Mouse (Mus musculus) heart, embryonic 14.5 days (tissue): ENCODE results near the gene Psmb5. TPM values are rescaled to one million over a fixed set of nuclear protein-coding genes. Genes with fewer than 3 reads are reported as not detected.
A peak's percentile ranks its signal among the peaks of the same experiment; 100 is the strongest.

Experiments
- ATAC-seq: fragments of 200-750 bp; cut with Nextera tagmentation; 2 replicates; pipeline ENCODE4 v1.8.0; 2017; ENCODE audit warnings: low read depth, moderate TSS enrichment; ENCODE audit not compliant: insufficient number of reproducible peaks, insufficient read depth, low FRiP score
- H3K27ac ChIP-seq, 2 experiments: fragments of 200-500 bp in 1 of 2; fragments of 300-500 bp in 1 of 2; sonication (generic) in 1 of 2; replicated peaks in 1 of 2; 2 replicates each; pipeline ENCODE4 v1.5.1; 2012 to 2014; ENCODE audit warnings: low read depth in 2 of 2, low read length in 2 of 2, control low read depth in 1 of 2, mild to moderate bottlenecking in 1 of 2, mixed read lengths in 1 of 2; ENCODE audit not compliant: control insufficient read depth in 1 of 2, insufficient read depth in 1 of 2
- H3K27me3 ChIP-seq: fragments of 300-500 bp; sonication (generic); 2 replicates; pipeline ENCODE4 v1.6.1; 2014; ENCODE audit warnings: mild to moderate bottlenecking, low read length, control low read depth; ENCODE audit not compliant: control insufficient read depth, insufficient read depth
- H3K36me3 ChIP-seq: fragments of 300-500 bp; sonication (generic); 2 replicates; pipeline ENCODE4 v1.6.1; 2014; ENCODE audit warnings: mild to moderate bottlenecking, control low read depth, low read length, mixed read lengths; ENCODE audit not compliant: control insufficient read depth, insufficient read depth
- H3K4me1 ChIP-seq, 2 experiments: fragments of 200-500 bp in 1 of 2; fragments of 300-500 bp in 1 of 2; sonication (generic) in 1 of 2; 2 replicates each; pipeline ENCODE4 v1.6.1; 2012 to 2014; ENCODE audit warnings: low read length in 2 of 2, control low read depth in 1 of 2, mixed read lengths in 1 of 2; ENCODE audit not compliant: control insufficient read depth in 2 of 2, insufficient read depth in 2 of 2
- H3K4me2 ChIP-seq: fragments of 300-500 bp; sonication (generic); 2 replicates; pipeline ENCODE4 v1.6.1; 2014; ENCODE audit warnings: mild to moderate bottlenecking, low read length
- H3K4me3 ChIP-seq, 2 experiments: fragments of 200-500 bp in 1 of 2; fragments of 300-500 bp in 1 of 2; sonication (generic) in 1 of 2; 2 replicates each; pipeline ENCODE4 v1.5.1; 2012 to 2014; ENCODE audit warnings: low read length in 2 of 2, mild to moderate bottlenecking in 2 of 2, control low read depth in 1 of 2, low read depth in 1 of 2, moderate library complexity in 1 of 2; ENCODE audit not compliant: control insufficient read depth in 1 of 2, insufficient read depth in 1 of 2
- H3K9ac ChIP-seq: fragments of 300-500 bp; sonication (generic); 2 replicates; pipeline ENCODE4 v1.6.1; 2014; ENCODE audit warnings: mild to moderate bottlenecking, low read length
- H3K9me3 ChIP-seq: fragments of 300-500 bp; sonication (generic); 2 replicates; pipeline ENCODE4 v1.6.1; 2016; ENCODE audit warnings: low read length, control low read depth; ENCODE audit not compliant: control insufficient read depth
- WGBS: fragments of 180-500 bp; shearing (Covaris S2); extraction: QIAGEN DNeasy Blood & Tissue Kit; methylation state at CpG from one replicate; pipeline ENCODE4 v1.1.7; 2014; 5-methylcytosine and 5-hydroxymethylcytosine counted together
- polyA plus RNA-seq: library from polyadenylated mRNA; unstranded; fragments of >200 nt; fragmentation: Nextera tagmentation; extraction: Ambion mirVana; gene quantifications from 2 replicates; pipeline ENCODE4 v1.2.1, GENCODE M21; 2014

The Psmb5 gene
- polyA plus RNA-seq, 1 experiment from 2014 or later = 345 TPM

- no peak for ATAC-seq
- under 1% methylated on average over 39 of the region's 39 CpGs for WGBS
- Histone ChIP-seq H3K9ac (peak overlapping the region; percentile 99), H3K27ac (peak overlapping the region; percentile 96 to 99), H3K36me3 (peaks cover 25% of the 10 kb centered on the region), H3K4me2 (peak overlapping the region; percentile 81), H3K4me1 (peaks cover 29 to 46% of the 10 kb centered on the region in 2 experiments), H3K9me3 (no peaks in the 10 kb centered on the region), H3K4me3 (peak overlapping the region; percentile 80 to 83), H3K27me3 (no peaks in the 10 kb centered on the region)
Observed at GRCm38 (mm10) chr14:54575631-54576030, 42.2 kb downstream of the Psmb5 start.

DNA sequence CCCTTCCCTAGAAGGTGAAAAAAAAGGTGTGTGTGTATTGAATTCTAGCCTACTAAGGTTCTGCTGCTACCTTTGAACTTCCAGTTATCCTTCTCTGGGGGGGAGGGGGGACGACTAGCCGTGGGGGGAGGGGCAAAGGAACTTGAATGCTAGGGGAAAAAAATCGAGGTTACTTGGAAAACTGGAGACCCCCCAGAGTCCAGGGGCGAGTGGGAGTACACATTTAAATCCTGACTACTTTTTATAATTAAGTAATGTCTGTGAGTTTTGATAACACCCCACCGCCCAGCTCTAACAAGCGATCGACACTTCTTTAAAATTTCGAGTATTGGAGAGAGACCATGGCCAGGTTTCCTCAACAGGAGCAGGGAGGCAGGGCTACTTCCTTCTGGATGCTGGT is 42.8 kb downstream of the Psmb5 start:
- peak overlapping the region; percentile 81 for H3K4me2 ChIP-seq
- H3K9ac ChIP-seq = peak overlapping the region; percentile 99
- peak overlapping the region; percentile 96 for H3K27ac ChIP-seq
- H3K36me3 ChIP-seq = peaks cover 31% of the 10 kb centered on the region
- no peak for ATAC-seq
- H3K27me3 ChIP-seq = no peaks in the 10 kb centered on the region
- peaks cover 29 to 50% of the 10 kb centered on the region in 2 experiments for H3K4me1 ChIP-seq
- H3K9me3 ChIP-seq = no peaks in the 10 kb centered on the region
- peak overlapping the region; percentile 80 to 83 for H3K4me3 ChIP-seq
- WGBS = 4% methylated on average over 8 of the region's 8 CpGs

GRCm38 (mm10) chr14:54574253-54574652 is 43.6 kb downstream of the Psmb5 start:
- Histone ChIP-seq H3K36me3 (peaks cover 39% of the 10 kb centered on the region), H3K27ac (peak overlapping the region; percentile 96), H3K9ac (peak overlapping the region; percentile 99), H3K9me3 (no peaks in the 10 kb centered on the region), H3K4me1 (peaks cover 35 to 58% of the 10 kb centered on the region in 2 experiments), H3K27me3 (no peaks in the 10 kb centered on the region), H3K4me2 (peak overlapping the region; percentile 81), H3K4me3 (peak overlapping the region; percentile 80 to 83)
- ATAC-seq = no peak
- 15% methylated on average over 4 of the region's 4 CpGs for WGBS

GRCm38 (mm10) chr14:54572790-54573736 is 44.8 kb downstream of the Psmb5 start:
- peaks cover 51% of the 10 kb centered on the region for H3K36me3 ChIP-seq

GRCm38 (mm10) chr14:54572122-54572521 is 45.7 kb downstream of the Psmb5 start:
- Histone ChIP-seq H3K9ac (peak overlapping the region; percentile 54; the same call in 1 of the 2 replicates), H3K4me1 (peaks cover 36 to 56% of the 10 kb centered on the region in 2 experiments), H3K27me3 (no peaks in the 10 kb centered on the region), H3K36me3 (peaks cover 60% of the 10 kb centered on the region), H3K4me3 (no peak overlapping the region), H3K4me2 (peak overlapping the region; percentile 81), H3K9me3 (no peaks in the 10 kb centered on the region), H3K27ac (peak overlapping the region; percentile 91 to 96)
- 49% methylated on average over 4 of the region's 4 CpGs for WGBS
- no peak for ATAC-seq

More at GRCm38 (mm10) chr14:54572790-54573736, 44.8 kb downstream of the Psmb5 start:
- WGBS = 5% methylated on average over 14 of the region's 14 CpGs
- Histone ChIP-seq H3K9ac (peak overlapping the region; percentile 99), H3K4me1 (peaks cover 36 to 56% of the 10 kb centered on the region in 2 experiments), H3K4me2 (peak overlapping the region; percentile 81), H3K27me3 (no peaks in the 10 kb centered on the region), H3K9me3 (no peaks in the 10 kb centered on the region), H3K27ac (peak overlapping the region; percentile 96), H3K4me3 (peak overlapping the region; percentile 42 to 80)
- ATAC-seq = peak; percentile 61

GRCm38 (mm10) chr14:54569451-54570392 is 48.1 kb downstream of the Psmb5 start:
- Histone ChIP-seq H3K27me3 (no peaks in the 10 kb centered on the region), H3K27ac (peak overlapping the region; percentile 2 to 41; a peak in 3 of 4 replicates), H3K4me3 (no peak overlapping the region; a peak in 1 of 4 replicates), H3K4me2 (no peak overlapping the region; the same call in 1 of the 2 replicates), H3K36me3 (peaks cover 71% of the 10 kb centered on the region), H3K4me1 (peaks cover 35 to 47% of the 10 kb centered on the region in 2 experiments), H3K9ac (peak overlapping the region; percentile 38; the same call in 1 of the 2 replicates), H3K9me3 (no peaks in the 10 kb centered on the region)
- no peak for ATAC-seq
- 47% methylated on average over 17 of the region's 17 CpGs for WGBS
